8 mouse cellular contexts compared by ENCODE assay signal in the genomic region with DNA sequence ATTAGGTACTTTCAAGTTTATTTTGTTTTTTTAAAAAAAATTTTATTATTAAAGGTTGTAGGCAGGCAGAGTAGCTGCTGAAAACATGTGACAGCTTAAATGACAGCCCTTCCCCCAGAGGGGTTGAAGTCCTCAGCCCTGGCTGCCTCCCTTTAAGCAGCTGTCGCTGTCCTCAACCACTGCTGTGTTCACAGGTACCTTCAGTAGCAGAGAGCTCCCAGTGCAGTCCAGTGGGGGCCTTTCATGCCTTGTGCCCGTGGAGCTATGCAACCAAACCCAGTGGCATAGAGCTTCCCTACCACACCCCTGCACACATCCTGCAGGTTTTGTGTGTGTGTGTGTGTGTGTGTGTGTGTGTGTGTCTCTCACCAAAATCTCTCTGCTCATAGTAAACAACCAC. TPM values are rescaled to one million over a fixed set of nuclear protein-coding genes. Genes with fewer than 3 reads are reported as not detected.
DNase-seq lines count a peak whose midpoint lies in the region; ATAC-seq lines count a peak whose summit lies in the region.

No protein-coding gene starts in this region.

- no peak for DNase-seq in forebrain, embryonic 10.5 days (ENCODE audit: extremely low spot score, low spot score)
- DNase-seq in thymus, postnatal 4 days: peak; percentile 39
- DNase-seq in frontal cortex, postnatal 10 days (ENCODE audit: low spot score in 2 of 2): no peak
- DNase-seq in left cerebral cortex, postnatal 4 days: no peak

- H3K27me3 ChIP-seq in forebrain, embryonic 13.5 days: no peaks in the 10 kb centered on the region
- H3K27me3 ChIP-seq in forebrain, embryonic 10.5 days (ENCODE audit: poor library complexity, severe bottlenecking): no peaks in the 10 kb centered on the region
- H3K27me3 ChIP-seq in neural tube, embryonic 14.5 days (ENCODE audit: control insufficient read depth, insufficient read depth, low read length): no peaks in the 10 kb centered on the region
- H3K27me3 ChIP-seq in neural tube, embryonic 15.5 days (replicated peaks): no peaks in the 10 kb centered on the region
- no peaks in the 10 kb centered on the region for H3K27me3 ChIP-seq in liver, embryonic 16.5 days (ENCODE audit: control insufficient read depth, insufficient read depth, low read depth, low read length)

- no peak overlapping the region for H3K4me3 ChIP-seq in forebrain, embryonic 13.5 days
- H3K4me3 ChIP-seq in forebrain, embryonic 10.5 days: no peak overlapping the region
- no peak overlapping the region for H3K4me3 ChIP-seq in neural tube, embryonic 14.5 days (ENCODE audit: low read depth, low read length)
- no peak overlapping the region for H3K4me3 ChIP-seq in neural tube, embryonic 15.5 days (replicated peaks)
- no peak overlapping the region for H3K4me3 ChIP-seq in liver, embryonic 16.5 days (ENCODE audit: low read depth, low read length)

- no peak overlapping the region for H3K9ac ChIP-seq in forebrain, embryonic 13.5 days
- H3K9ac ChIP-seq in neural tube, embryonic 14.5 days (replicated peaks; ENCODE audit: low read depth, low read length): no peak overlapping the region
- no peak overlapping the region for H3K9ac ChIP-seq in neural tube, embryonic 15.5 days (replicated peaks)
- H3K9ac ChIP-seq in liver, embryonic 16.5 days (ENCODE audit: low read depth, low read length): no peak overlapping the region

- H3K4me1 ChIP-seq in forebrain, embryonic 13.5 days: peaks cover 16% of the 10 kb centered on the region
- peaks cover 4% of the 10 kb centered on the region; the same call in 1 of the 2 replicates for H3K4me1 ChIP-seq in forebrain, embryonic 10.5 days
- H3K4me1 ChIP-seq in neural tube, embryonic 14.5 days (ENCODE audit: control insufficient read depth, insufficient read depth, low read length): peaks cover 7% of the 10 kb centered on the region; the same call in 1 of the 2 replicates
- peaks cover 8% of the 10 kb centered on the region for H3K4me1 ChIP-seq in neural tube, embryonic 15.5 days
- H3K4me1 ChIP-seq in liver, embryonic 16.5 days (ENCODE audit: control insufficient read depth, low read depth, low read length): peaks cover 3% of the 10 kb centered on the region

- ATAC-seq in forebrain, embryonic 13.5 days: peak; percentile 66
- ATAC-seq in neural tube, embryonic 14.5 days (ENCODE audit: low read depth): peak; percentile 46; the same call in 1 of the 2 replicates
- no peak; the same call in 1 of the 2 replicates for ATAC-seq in neural tube, embryonic 15.5 days (ENCODE audit: low FRiP score)
- peak; percentile 88 for ATAC-seq in liver, embryonic 16.5 days (ENCODE audit: low read depth)

- WGBS in forebrain, embryonic 13.5 days: 46% methylated on average over 2 of the region's 2 CpGs
- 61% methylated on average over 2 of the region's 2 CpGs for WGBS in forebrain, embryonic 10.5 days
- WGBS in neural tube, embryonic 14.5 days: 31% methylated on average over 2 of the region's 2 CpGs
- 24% methylated on average over 2 of the region's 2 CpGs for WGBS in neural tube, embryonic 15.5 days
- WGBS in liver, embryonic 16.5 days (ENCODE audit: insufficient replicate concordance): 20% methylated on average over 2 of the region's 2 CpGs

- intact Hi-C loops in left cerebral cortex, postnatal 4 days (cut with DNase I): no loop called here

- H3K4me2 ChIP-seq in forebrain, embryonic 13.5 days: no peak overlapping the region
- no peak overlapping the region for H3K4me2 ChIP-seq in neural tube, embryonic 14.5 days (ENCODE audit: low read depth, low read length)
- H3K4me2 ChIP-seq in neural tube, embryonic 15.5 days: no peak overlapping the region
- H3K4me2 ChIP-seq in liver, embryonic 16.5 days (ENCODE audit: low read depth, low read length): no peak overlapping the region

- H3K27ac ChIP-seq in forebrain, embryonic 13.5 days: no peak overlapping the region; the same call in 1 of the 2 replicates
- no peak overlapping the region for H3K27ac ChIP-seq in forebrain, embryonic 10.5 days
- no peak overlapping the region for H3K27ac ChIP-seq in neural tube, embryonic 14.5 days (ENCODE audit: low read depth, low read length)
- H3K27ac ChIP-seq in neural tube, embryonic 15.5 days (replicated peaks): no peak overlapping the region
- no peak overlapping the region for H3K27ac ChIP-seq in liver, embryonic 16.5 days (ENCODE audit: low read length)

- 0 out of 2 replicates have a peak, but pooled peaks cover 3% of the 10 kb centered on the region for H3K36me3 ChIP-seq in forebrain, embryonic 13.5 days (ENCODE audit: poor library complexity, severe bottlenecking)
- peaks cover 16% of the 10 kb centered on the region for H3K36me3 ChIP-seq in forebrain, embryonic 10.5 days (replicated peaks)
- H3K36me3 ChIP-seq in neural tube, embryonic 14.5 days (ENCODE audit: control insufficient read depth, insufficient read depth, low read length): no peaks in the 10 kb centered on the region
- H3K36me3 ChIP-seq in neural tube, embryonic 15.5 days: no peaks in the 10 kb centered on the region
- no peaks in the 10 kb centered on the region for H3K36me3 ChIP-seq in liver, embryonic 16.5 days (ENCODE audit: control insufficient read depth, insufficient read depth)

- H3K9me3 ChIP-seq in forebrain, embryonic 13.5 days (replicated peaks): peaks cover 3% of the 10 kb centered on the region; the same call in 1 of the 2 replicates
- H3K9me3 ChIP-seq in forebrain, embryonic 10.5 days: peaks cover 11% of the 10 kb centered on the region
- H3K9me3 ChIP-seq in neural tube, embryonic 14.5 days (ENCODE audit: control insufficient read depth, low read length): no peaks in the 10 kb centered on the region
- no peaks in the 10 kb centered on the region for H3K9me3 ChIP-seq in neural tube, embryonic 15.5 days (replicated peaks)
- no peaks in the 10 kb centered on the region for H3K9me3 ChIP-seq in liver, embryonic 16.5 days (replicated peaks; ENCODE audit: control insufficient read depth, low read length)

RNA-seq across cellular contexts. Expression of a gene that starts 38.8 kb away (rescaled TPM):
- 18.0 and 22.8 TPM in 2 replicates for polyA plus RNA-seq in forebrain, embryonic 13.5 days (2015; fragmentation: Nextera tagmentation; extraction: Ambion mirVana)
- 24.9 and 30.7 TPM in 2 replicates for polyA plus RNA-seq in forebrain, embryonic 10.5 days (2016; fragmentation: Nextera tagmentation; extraction: Ambion mirVana)
- polyA plus RNA-seq in neural tube, embryonic 14.5 days (2014; fragmentation: Nextera tagmentation; extraction: Ambion mirVana): 27.4 and 28.0 TPM in 2 replicates
- polyA plus RNA-seq in neural tube, embryonic 15.5 days (2015; fragmentation: Nextera tagmentation; extraction: Ambion mirVana): 16.1 and 18.3 TPM in 2 replicates
- polyA plus RNA-seq in liver, embryonic 16.5 days (2015; fragmentation: Nextera tagmentation; extraction: Ambion mirVana): 5.6 and 6.9 TPM in 2 replicates
- 100 to 1,000 TPM; 104 to 122 TPM for total RNA-seq in left cerebral cortex, postnatal 4 days (2021)
